Mouse (Mus musculus): ENCODE measurements around the gene Anpep. TPM values are rescaled to one million over a fixed set of nuclear protein-coding genes. Genes with fewer than 3 reads are reported as not detected.

Gene Anpep
- polyA plus RNA-seq, 1 experiment = 17.6 TPM

GRCm38 (mm10) chr7:79866294-79867000 is 5.6 kb upstream of the Anpep start:
- DNase-seq (ENCODE audit: low read depth) = no peak

GRCm38 (mm10) chr7:79861794-79862193 is 935 bp upstream of the Anpep start:
- DNase-seq (ENCODE audit: low read depth) = no peak

- no peak for DNase-seq (ENCODE audit: low read depth)
Measured at GRCm38 (mm10) chr7:79858956-79859630, 1.8 kb downstream of the Anpep start.

GRCm38 (mm10) chr7:79858202-79858934 is 2.5 kb downstream of the Anpep start:
- no peak for DNase-seq (ENCODE audit: low read depth)

GRCm38 (mm10) chr7:79856305-79856704 is 4.6 kb downstream of the Anpep start:
- DNase-seq (ENCODE audit: low read depth) = no peak

GRCm38 (mm10) chr7:79847456-79848451 is 13.1 kb downstream of the Anpep start:
- no peak for DNase-seq (ENCODE audit: low read depth)

GRCm38 (mm10) chr7:79846342-79846741 is 14.5 kb downstream of the Anpep start:
- DNase-seq (ENCODE audit: low read depth) = no peak

GRCm38 (mm10) chr7:79844090-79844802 is 16.6 kb downstream of the Anpep start:
- no peak for DNase-seq (ENCODE audit: low read depth)

- no peak for DNase-seq (ENCODE audit: low read depth)
Measured at GRCm38 (mm10) chr7:79842163-79842562, 18.7 kb downstream of the Anpep start.

GRCm38 (mm10) chr7:79837247-79837646 is 23.6 kb downstream of the Anpep start:
- DNase-seq (ENCODE audit: low read depth) = no peak

- no peak for DNase-seq (ENCODE audit: low read depth)
Measured at GRCm38 (mm10) chr7:79835196-79835595, 25.7 kb downstream of the Anpep start.

GRCm38 (mm10) chr7:79832980-79833379 is 27.9 kb downstream of the Anpep start:
- DNase-seq (ENCODE audit: low read depth) = no peak

GRCm38 (mm10) chr7:79831585-79831984 is 29.3 kb downstream of the Anpep start:
- no peak for DNase-seq (ENCODE audit: low read depth)

GRCm38 (mm10) chr7:79831145-79831544 is 29.7 kb downstream of the Anpep start:
- peak; percentile 86 for DNase-seq (ENCODE audit: low read depth)

GRCm38 (mm10) chr7:79828341-79828740 is 32.5 kb downstream of the Anpep start:
- DNase-seq (ENCODE audit: low read depth) = no peak

- DNase-seq (ENCODE audit: low read depth) = no peak
Measured at GRCm38 (mm10) chr7:79822092-79822695, 38.7 kb downstream of the Anpep start.

- DNase-seq (ENCODE audit: low read depth) = no peak
Measured at GRCm38 (mm10) chr7:79819996-79820395, 40.9 kb downstream of the Anpep start.

- DNase-seq (ENCODE audit: low read depth) = no peak
Measured at GRCm38 (mm10) chr7:79819515-79819914, 41.3 kb downstream of the Anpep start.

GRCm38 (mm10) chr7:79818321-79818720 is 42.5 kb downstream of the Anpep start:
- no peak for DNase-seq (ENCODE audit: low read depth)

- no peak for DNase-seq (ENCODE audit: low read depth)
Measured at GRCm38 (mm10) chr7:79813409-79813808, 47.5 kb downstream of the Anpep start.

Measured in gonadal fat pad, adult 2 months (tissue).